Mouse (Mus musculus): Measurements from ENCODE around the gene Esrrg. TPM values are rescaled to one million over a fixed set of nuclear protein-coding genes. Genes with fewer than 3 reads are reported as not detected.

Gene Esrrg
- polyA plus RNA-seq, 1 experiment = 1.0 TPM

DNA sequence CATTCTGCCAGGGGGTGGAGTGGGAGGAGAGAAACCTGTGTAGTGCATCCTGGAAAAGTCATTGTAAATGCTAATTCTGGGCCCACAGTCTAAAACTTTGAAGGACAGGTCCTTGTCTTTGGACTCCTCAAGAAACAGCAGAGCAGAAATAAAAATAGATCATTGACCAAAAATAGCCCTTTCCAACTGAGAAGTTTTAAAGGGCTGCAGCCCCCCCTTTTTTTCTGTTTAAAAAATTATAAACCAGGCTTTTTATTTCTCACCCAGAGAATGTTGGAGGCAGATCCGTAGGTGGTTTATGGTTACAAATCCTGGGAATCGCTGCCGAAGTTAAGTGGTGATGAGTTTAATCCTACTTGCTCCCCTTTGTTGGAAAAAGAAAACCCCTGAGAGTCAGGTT, 150.0 kb downstream of the Esrrg start:
- Histone ChIP-seq H3K4me1 (replicated peaks; ENCODE audit: control insufficient read depth, insufficient read depth, low read length) (no peaks in the 10 kb centered on the region), H3K27me3 (ENCODE audit: control insufficient read depth, insufficient read depth, low read length) (no peaks in the 10 kb centered on the region), H3K36me3 (ENCODE audit: control insufficient read depth, insufficient read depth, low read length) (no peaks in the 10 kb centered on the region), H3K27ac (ENCODE audit: control insufficient read depth, insufficient read depth, low read length) (no peak overlapping the region), H3K4me3 (ENCODE audit: control insufficient read depth, insufficient read depth, low read length) (no peak overlapping the region)
- 89% methylated on average over 3 of the region's 3 CpGs for WGBS
- DNase-seq = no peak
- TF ChIP-seq CTCF (IDR thresholded peaks at IDR 0.05; ENCODE audit: borderline replicate concordance, control insufficient read depth, extremely low read depth, insufficient read depth, low read length, poor library complexity) (no peak), POLR2A (IDR thresholded peaks at IDR 0.05; ENCODE audit: control insufficient read depth, extremely low read depth, insufficient read depth, low read length, poor library complexity) (no peak)

DNA sequence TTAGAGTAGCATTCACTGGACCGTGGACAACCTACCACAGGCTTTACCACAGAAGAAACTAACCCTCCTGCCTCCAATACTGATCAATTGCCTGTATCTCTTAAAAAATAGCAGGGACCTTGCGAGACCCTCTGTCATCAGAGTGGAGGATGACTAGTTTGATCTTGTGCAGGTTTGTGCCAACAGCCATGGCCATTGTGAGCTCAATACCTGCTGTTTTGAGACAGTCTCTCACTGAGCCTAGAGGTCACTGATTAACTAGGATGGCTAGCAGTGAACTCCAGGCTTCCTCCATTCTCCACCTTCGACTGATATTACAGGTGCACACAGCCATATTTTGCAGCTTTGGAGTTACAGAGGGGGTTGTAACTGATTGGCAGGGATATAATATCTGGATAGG, 150.9 kb downstream of the Esrrg start:
- Histone ChIP-seq H3K4me1 (replicated peaks; ENCODE audit: control insufficient read depth, insufficient read depth, low read length) (no peaks in the 10 kb centered on the region), H3K27ac (ENCODE audit: control insufficient read depth, insufficient read depth, low read length) (no peak overlapping the region), H3K4me3 (ENCODE audit: control insufficient read depth, insufficient read depth, low read length) (no peak overlapping the region), H3K27me3 (ENCODE audit: control insufficient read depth, insufficient read depth, low read length) (no peaks in the 10 kb centered on the region), H3K36me3 (ENCODE audit: control insufficient read depth, insufficient read depth, low read length) (no peaks in the 10 kb centered on the region)
- DNase-seq = no peak
- no peak for TF ChIP-seq POLR2A (IDR thresholded peaks at IDR 0.05; ENCODE audit: control insufficient read depth, extremely low read depth, insufficient read depth, low read length, poor library complexity)
- 88% methylated on average over 3 of the region's 3 CpGs for WGBS

DNA sequence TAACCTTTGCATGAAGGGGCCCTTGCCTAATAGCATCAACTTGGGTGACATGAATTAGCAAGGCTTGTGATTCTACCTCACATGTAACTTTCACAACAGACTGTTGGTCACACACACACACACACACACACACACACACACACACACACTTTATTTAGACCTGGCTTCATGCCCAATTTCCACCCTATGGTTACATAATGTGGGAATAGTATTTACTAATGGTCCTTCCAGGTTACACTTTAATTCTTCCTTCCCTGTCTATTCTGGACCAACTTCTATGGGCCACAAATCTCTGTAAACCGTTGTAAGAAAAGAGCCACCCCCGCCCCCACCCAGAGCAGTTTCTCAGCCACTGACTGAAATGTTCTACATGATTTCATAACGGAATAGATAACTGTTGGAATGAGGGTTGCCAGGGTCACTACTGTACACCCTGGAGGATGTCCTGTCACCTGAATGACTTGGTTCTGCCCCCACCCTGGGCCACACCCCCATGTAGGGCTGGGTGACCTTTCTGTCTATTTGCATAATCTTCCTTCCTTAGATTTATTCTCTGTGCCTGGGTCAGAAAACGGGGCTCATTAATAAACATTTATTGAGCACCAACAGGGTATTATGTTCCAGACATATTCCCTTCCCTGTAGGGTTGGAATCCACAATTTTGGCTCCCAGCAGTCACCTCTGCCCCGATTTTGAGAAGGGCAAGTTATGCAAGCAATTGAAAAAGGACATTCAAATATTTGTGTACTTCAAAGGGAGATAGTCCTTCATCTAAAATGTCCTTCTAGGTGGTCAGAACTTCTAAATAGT, 154.3 kb downstream of the Esrrg start:
- DNase-seq = no peak
- no peak overlapping the region for H3K4me3 ChIP-seq (ENCODE audit: control insufficient read depth, insufficient read depth, low read length)

DNA sequence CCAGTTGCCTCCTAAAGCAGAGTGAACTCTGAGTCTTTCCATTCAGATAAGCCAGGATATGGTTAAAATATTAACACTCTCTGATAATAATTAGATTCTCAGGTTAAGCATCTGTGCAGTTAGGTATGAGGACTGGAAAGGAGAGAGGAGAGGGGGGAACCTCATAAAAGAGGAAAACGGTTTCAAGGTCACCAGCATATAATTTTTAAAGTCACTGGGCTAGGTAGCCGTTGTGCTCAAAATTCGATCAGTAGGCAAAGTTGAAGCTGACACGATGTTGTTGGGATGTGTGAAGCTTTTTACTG, 154.8 kb downstream of the Esrrg start:
- no peak overlapping the region for H3K4me3 ChIP-seq (ENCODE audit: control insufficient read depth, insufficient read depth, low read length)
- 90% methylated on average over 4 of the region's 4 CpGs for WGBS
- no peak overlapping the region for H3K27ac ChIP-seq (ENCODE audit: control insufficient read depth, insufficient read depth, low read length)
- TF ChIP-seq POLR2A (IDR thresholded peaks at IDR 0.05; ENCODE audit: control insufficient read depth, extremely low read depth, insufficient read depth, low read length, poor library complexity) (no peak), CTCF (IDR thresholded peaks at IDR 0.05; ENCODE audit: borderline replicate concordance, control insufficient read depth, extremely low read depth, insufficient read depth, low read length, poor library complexity) (no peak)
- H3K27me3 ChIP-seq (ENCODE audit: control insufficient read depth, insufficient read depth, low read length) = no peaks in the 10 kb centered on the region
- no peaks in the 10 kb centered on the region for H3K36me3 ChIP-seq (ENCODE audit: control insufficient read depth, insufficient read depth, low read length)
- no peak for DNase-seq
- no peaks in the 10 kb centered on the region for H3K4me1 ChIP-seq (replicated peaks; ENCODE audit: control insufficient read depth, insufficient read depth, low read length)

More for the DNA sequence above, 154.3 kb downstream of the Esrrg start:
- H3K27me3 ChIP-seq (ENCODE audit: control insufficient read depth, insufficient read depth, low read length) = no peaks in the 10 kb centered on the region
- no peaks in the 10 kb centered on the region for H3K4me1 ChIP-seq (replicated peaks; ENCODE audit: control insufficient read depth, insufficient read depth, low read length)
- H3K27ac ChIP-seq (ENCODE audit: control insufficient read depth, insufficient read depth, low read length) = no peak overlapping the region
- TF ChIP-seq POLR2A (IDR thresholded peaks at IDR 0.05; ENCODE audit: control insufficient read depth, extremely low read depth, insufficient read depth, low read length, poor library complexity) (no peak), CTCF (IDR thresholded peaks at IDR 0.05; ENCODE audit: borderline replicate concordance, control insufficient read depth, extremely low read depth, insufficient read depth, low read length, poor library complexity) (no peak)
- WGBS = 84% methylated on average over 5 of the region's 5 CpGs
- no peaks in the 10 kb centered on the region for H3K36me3 ChIP-seq (ENCODE audit: control insufficient read depth, insufficient read depth, low read length)

DNA sequence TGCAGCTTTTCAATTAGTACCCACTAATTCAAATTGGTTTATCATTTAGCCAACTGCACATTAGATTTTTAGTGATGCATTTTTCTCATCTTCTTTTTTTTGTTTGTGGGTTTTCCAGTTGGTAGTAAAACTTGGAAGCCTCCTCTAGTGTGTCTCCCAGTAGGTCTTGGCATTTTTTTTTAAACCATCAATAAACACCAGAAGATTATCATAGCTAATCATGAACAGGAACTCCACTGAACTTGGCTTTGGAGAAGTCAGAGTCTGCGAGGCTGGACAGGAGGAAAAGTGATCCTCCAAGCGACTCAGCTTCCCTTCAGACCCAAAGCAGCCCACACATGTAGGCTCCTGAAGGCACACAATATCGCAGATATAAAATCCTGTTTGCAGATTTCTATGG, 155.2 kb downstream of the Esrrg start:
- H3K27me3 ChIP-seq (ENCODE audit: control insufficient read depth, insufficient read depth, low read length) = no peaks in the 10 kb centered on the region
- TF ChIP-seq CTCF (IDR thresholded peaks at IDR 0.05; ENCODE audit: borderline replicate concordance, control insufficient read depth, extremely low read depth, insufficient read depth, low read length, poor library complexity) = no peak
- TF ChIP-seq POLR2A (IDR thresholded peaks at IDR 0.05; ENCODE audit: control insufficient read depth, extremely low read depth, insufficient read depth, low read length, poor library complexity) = no peak
- H3K4me1 ChIP-seq (replicated peaks; ENCODE audit: control insufficient read depth, insufficient read depth, low read length) = no peaks in the 10 kb centered on the region
- WGBS = 73% methylated on average over 3 of the region's 3 CpGs
- no peaks in the 10 kb centered on the region for H3K36me3 ChIP-seq (ENCODE audit: control insufficient read depth, insufficient read depth, low read length)
- H3K4me3 ChIP-seq (ENCODE audit: control insufficient read depth, insufficient read depth, low read length) = no peak overlapping the region
- H3K27ac ChIP-seq (ENCODE audit: control insufficient read depth, insufficient read depth, low read length) = no peak overlapping the region
- no peak for DNase-seq

DNA sequence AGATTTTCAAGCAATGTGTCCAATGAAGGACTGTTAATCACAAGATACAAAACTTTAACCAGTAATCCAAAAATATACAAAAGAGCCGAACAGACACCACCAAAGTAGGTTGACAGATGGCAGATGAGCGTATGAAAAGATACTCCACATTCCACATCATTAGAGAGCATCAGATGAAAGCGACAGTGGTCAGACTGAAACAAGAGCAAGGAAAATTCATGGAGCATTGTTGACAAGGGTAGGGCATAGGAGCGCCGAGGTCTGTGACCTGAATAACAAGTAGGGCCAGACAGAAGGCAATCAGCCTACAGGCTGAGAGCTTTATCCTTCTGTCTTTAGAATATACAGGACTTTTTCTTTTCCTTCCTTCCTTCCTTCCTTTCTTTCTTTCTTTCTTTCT, 157.0 kb downstream of the Esrrg start:
- no peaks in the 10 kb centered on the region for H3K36me3 ChIP-seq (ENCODE audit: control insufficient read depth, insufficient read depth, low read length)
- no peak overlapping the region for H3K4me3 ChIP-seq (ENCODE audit: control insufficient read depth, insufficient read depth, low read length)
- H3K4me1 ChIP-seq (replicated peaks; ENCODE audit: control insufficient read depth, insufficient read depth, low read length) = no peaks in the 10 kb centered on the region
- no peak for DNase-seq
- no peak for TF ChIP-seq CTCF (IDR thresholded peaks at IDR 0.05; ENCODE audit: borderline replicate concordance, control insufficient read depth, extremely low read depth, insufficient read depth, low read length, poor library complexity)
- TF ChIP-seq POLR2A (IDR thresholded peaks at IDR 0.05; ENCODE audit: control insufficient read depth, extremely low read depth, insufficient read depth, low read length, poor library complexity) = no peak
- H3K27ac ChIP-seq (ENCODE audit: control insufficient read depth, insufficient read depth, low read length) = no peak overlapping the region
- 92% methylated on average over 5 of the region's 5 CpGs for WGBS
- no peaks in the 10 kb centered on the region for H3K27me3 ChIP-seq (ENCODE audit: control insufficient read depth, insufficient read depth, low read length)

DNA sequence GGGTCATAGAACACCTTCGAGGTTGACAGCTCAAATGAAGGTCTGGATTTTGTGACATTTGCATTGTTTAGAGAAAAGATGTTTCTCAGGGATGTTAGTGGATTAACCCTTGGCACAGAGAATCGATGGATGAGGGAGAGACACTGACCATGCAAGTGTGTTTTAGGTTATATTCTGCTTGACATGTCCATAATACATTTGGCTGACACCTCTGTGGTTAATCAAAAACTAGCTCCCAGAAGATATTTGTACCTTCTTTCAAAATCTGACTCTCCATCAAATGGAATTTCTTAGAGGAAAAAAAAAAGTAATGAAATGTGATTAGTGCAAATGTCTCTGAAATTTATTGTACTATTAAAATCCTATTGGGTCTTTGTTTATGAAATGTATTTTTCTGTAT, 158.8 kb downstream of the Esrrg start:
- Histone ChIP-seq H3K4me1 (replicated peaks; ENCODE audit: control insufficient read depth, insufficient read depth, low read length) (no peaks in the 10 kb centered on the region), H3K27ac (ENCODE audit: control insufficient read depth, insufficient read depth, low read length) (no peak overlapping the region), H3K36me3 (ENCODE audit: control insufficient read depth, insufficient read depth, low read length) (no peaks in the 10 kb centered on the region), H3K27me3 (ENCODE audit: control insufficient read depth, insufficient read depth, low read length) (no peaks in the 10 kb centered on the region), H3K4me3 (ENCODE audit: control insufficient read depth, insufficient read depth, low read length) (no peak overlapping the region)
- no peak for DNase-seq
- 81% methylated on average over 2 of the region's 2 CpGs for WGBS
- TF ChIP-seq POLR2A (IDR thresholded peaks at IDR 0.05; ENCODE audit: control insufficient read depth, extremely low read depth, insufficient read depth, low read length, poor library complexity) = no peak
- TF ChIP-seq CTCF (IDR thresholded peaks at IDR 0.05; ENCODE audit: borderline replicate concordance, control insufficient read depth, extremely low read depth, insufficient read depth, low read length, poor library complexity) = no peak
